Mouse (Mus musculus) yolk sac, embryonic 10.5 days (tissue): ENCODE data around the gene Fastkd5.
"Not testable (repeated sequence)": the region's sequence is repeated elsewhere in the genome, so short reads cannot be mapped to it uniquely, and the experiment has no call there.

ENCODE experiments used
- DNase-seq: peaks from one replicate; pipeline ENCODE4 v3.0.0-alpha.2; 2017; ENCODE audit warnings: low spot score

Gene Fastkd5

DNA sequence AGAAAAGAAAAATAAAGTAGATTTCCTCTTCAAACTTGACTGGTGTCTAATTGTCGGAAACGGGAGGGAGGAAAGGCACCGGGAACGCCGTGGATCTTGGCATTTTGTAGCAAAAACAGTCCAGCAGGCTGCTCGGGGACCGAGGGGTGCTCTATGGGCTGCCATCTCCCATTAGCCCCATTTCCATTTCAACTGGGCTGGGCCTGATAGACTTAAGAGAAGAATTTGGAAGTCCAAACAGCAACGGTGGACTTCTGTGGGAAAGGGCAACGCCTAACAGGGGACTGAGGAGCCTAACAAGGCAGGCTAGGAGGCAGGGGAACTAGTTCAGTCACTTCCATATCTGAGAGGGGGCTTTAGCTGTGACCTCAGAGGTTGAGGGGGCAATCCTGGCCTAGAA, 52.8 kb downstream of the Fastkd5 start:
- DNase-seq, result no peak

- DNase-seq, result not testable (repeated sequence)
Observed at GRCm38 (mm10) chr2:130576564-130576963, 53.3 kb downstream of the Fastkd5 start.

- DNase-seq, result no peak
Observed at GRCm38 (mm10) chr2:130575873-130576272, 54.0 kb downstream of the Fastkd5 start, which contains the start of gene Oxt. TSS of gene Oxt (plus strand) at chr2:130576173.

GRCm38 (mm10) chr2:130574960-130575359, 54.9 kb downstream of the Fastkd5 start:
- DNase-seq, result no peak

DNA sequence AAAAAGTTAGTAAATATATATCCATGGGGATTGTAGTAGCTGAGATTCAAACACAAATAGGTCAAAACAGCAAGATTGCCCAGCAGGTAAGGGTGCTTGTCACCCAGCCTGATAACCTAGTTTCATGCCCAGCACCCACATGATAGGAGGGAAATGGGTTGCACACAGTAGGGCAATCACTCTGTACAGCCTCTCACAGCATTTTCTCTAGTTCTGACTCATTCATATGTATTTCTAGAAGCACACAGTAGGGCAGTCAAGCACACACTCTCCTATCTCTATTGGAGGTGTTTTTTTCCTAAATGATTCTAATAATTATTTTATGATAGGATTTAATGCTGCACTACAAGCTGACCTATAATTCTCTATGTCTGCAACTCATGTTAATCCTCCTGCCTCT, 59.9 kb downstream of the Fastkd5 start:
- no peak for DNase-seq

- no peak for DNase-seq
Observed at GRCm38 (mm10) chr2:130568921-130569320, 60.9 kb downstream of the Fastkd5 start.

GRCm38 (mm10) chr2:130564983-130565382, 64.8 kb downstream of the Fastkd5 start:
- no peak for DNase-seq

DNA sequence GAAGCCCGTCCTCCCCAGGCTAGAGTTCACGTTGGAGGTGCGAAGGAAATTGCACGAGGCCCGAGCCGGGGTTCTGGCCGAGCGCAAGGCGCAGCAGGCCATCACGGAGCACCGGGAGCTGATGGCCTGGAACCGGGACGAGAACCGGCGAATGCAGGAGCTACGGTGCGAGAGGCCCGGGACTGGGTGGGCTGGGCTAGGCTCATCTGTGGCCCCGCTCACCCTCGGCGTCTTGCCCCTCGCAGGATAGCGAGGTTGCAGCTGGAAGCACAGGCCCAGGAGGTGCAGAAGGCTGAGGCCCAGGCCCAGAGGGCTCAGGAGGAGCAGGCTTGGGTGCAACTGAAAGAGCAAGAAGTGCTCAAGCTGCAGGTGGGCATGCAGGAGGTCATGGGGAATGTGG, 65.8 kb downstream of the Fastkd5 start:
- DNase-seq, result no peak
